Mouse (Mus musculus) myocyte (in vitro differentiated cells): ENCODE results near the gene Olfr1396. TPM values are rescaled to one million over a fixed set of nuclear protein-coding genes. Genes with fewer than 3 reads are reported as not detected.

Experiments used
- H3K27me3 ChIP-seq: one replicate; pipeline ENCODE4 v1.6.1; 2011; ENCODE audit not compliant: control insufficient read depth, insufficient read depth, insufficient read length
- H3K36me3 ChIP-seq: one replicate; pipeline ENCODE4 v1.6.1; 2011; ENCODE audit not compliant: control insufficient read depth, insufficient read depth
- H3K4me2 ChIP-seq: one replicate; pipeline ENCODE4 v1.6.1; 2011; ENCODE audit warnings: low read depth, control low read depth
- H3K4me3 ChIP-seq: one replicate; pipeline ENCODE4 v1.5.1; 2011; ENCODE audit warnings: mild to moderate bottlenecking, control low read depth, moderate library complexity
- H3K79me2 ChIP-seq: one replicate; pipeline ENCODE4 v1.6.1; 2011; ENCODE audit not compliant: control insufficient read depth, insufficient read depth
- H3ac ChIP-seq: one replicate; pipeline ENCODE4 v1.6.1; 2011; ENCODE audit not compliant: control insufficient read depth, insufficient read length
- CEBPB ChIP-seq: IDR thresholded peaks from 2 replicates; pipeline ENCODE4 v1.6.1; 2011; ENCODE audit warnings: mild to moderate bottlenecking, moderate library complexity; ENCODE audit not compliant: poor library complexity, insufficient read depth, severe bottlenecking
- E2F4 ChIP-seq: IDR thresholded peaks from one replicate; pipeline ENCODE4 v1.6.1; 2011; ENCODE audit warnings: mild to moderate bottlenecking, control low read depth, moderate library complexity; ENCODE audit not compliant: insufficient read depth
- MAX ChIP-seq: IDR thresholded peaks from one replicate; pipeline ENCODE4 v1.6.1; 2011; ENCODE audit warnings: low read depth, mild to moderate bottlenecking, control low read depth
- MYOD1 ChIP-seq, 3 experiments: IDR thresholded peaks; one replicate each; pipeline ENCODE4 v1.6.1; 2011; ENCODE audit warnings: control low read depth in 2 of 3, low read depth in 2 of 3, mild to moderate bottlenecking in 2 of 3, moderate library complexity in 1 of 3; ENCODE audit not compliant: insufficient read length in 2 of 3, control insufficient read depth in 1 of 3
- MYOG ChIP-seq, 3 experiments: IDR thresholded peaks; one replicate each; pipeline ENCODE4 v1.6.1; 2011; ENCODE audit warnings: control low read depth in 2 of 3, low read depth in 2 of 3, mild to moderate bottlenecking in 2 of 3; ENCODE audit not compliant: insufficient read length in 2 of 3, control insufficient read depth in 1 of 3, insufficient read depth in 1 of 3
- POLR2A ChIP-seq: IDR thresholded peaks from one replicate; pipeline ENCODE4 v1.6.1; 2011; ENCODE audit warnings: low read depth, mild to moderate bottlenecking, control low read depth, moderate library complexity; ENCODE audit not compliant: insufficient read length
- POLR2AphosphoS2 ChIP-seq: IDR thresholded peaks from one replicate; pipeline ENCODE4 v1.6.1; 2011; ENCODE audit warnings: low read depth, control low read depth; ENCODE audit not compliant: insufficient read length
- REST ChIP-seq: IDR thresholded peaks from one replicate; pipeline ENCODE4 v1.6.1; 2011; ENCODE audit warnings: mild to moderate bottlenecking, control low read depth, moderate library complexity; ENCODE audit not compliant: insufficient read depth, insufficient read length
- SRF ChIP-seq: IDR thresholded peaks from one replicate; pipeline ENCODE4 v1.6.1; 2011; ENCODE audit warnings: low read depth; ENCODE audit not compliant: control insufficient read depth, insufficient read length
- TCF12 ChIP-seq: IDR thresholded peaks from one replicate; pipeline ENCODE4 v1.6.1; 2011; ENCODE audit warnings: mild to moderate bottlenecking, control low read depth; ENCODE audit not compliant: poor library complexity, insufficient read depth, severe bottlenecking
- TCF3 ChIP-seq: IDR thresholded peaks from one replicate; pipeline ENCODE4 v1.6.1; 2011; ENCODE audit warnings: low read depth, control low read depth; ENCODE audit not compliant: insufficient read length
- USF1 ChIP-seq: IDR thresholded peaks from one replicate; pipeline ENCODE4 v1.6.1; 2011; ENCODE audit warnings: low read depth, mild to moderate bottlenecking, control low read depth, moderate library complexity
- polyA plus RNA-seq: library from polyadenylated mRNA; unstranded; fragments of >200 nt; fragmentation: generic; extraction: Trizol; gene quantifications from one replicate; pipeline ENCODE4 v1.2.1, GENCODE M21; 2012; ENCODE audit warnings: missing spikeins

Gene Olfr1396
- polyA plus RNA-seq, 1 experiment = not detected

GRCm38 (mm10) chr11:49086858-49087361, 27.8 kb downstream of the Olfr1396 start:
- Histone ChIP-seq H3K36me3 (no peaks in the 10 kb centered on the region), H3ac (no peak overlapping the region), H3K4me2 (peak overlapping the region; percentile 44), H3K27me3 (no peaks in the 10 kb centered on the region), H3K79me2 (no peaks in the 10 kb centered on the region), H3K4me3 (no peak overlapping the region)
- no peak for TF ChIP-seq SRF
- no peak for TF ChIP-seq E2F4
- no peak for TF ChIP-seq USF1
- no peak for TF ChIP-seq TCF12
- TF ChIP-seq POLR2A = no peak
- no peak for TF ChIP-seq MYOD1 (IDR thresholded peaks at IDR 0.05; ENCODE audit: control insufficient read depth in 1 of 3, insufficient read length in 2 of 3, low read depth in 2 of 3)
- no peak for TF ChIP-seq REST
- TF ChIP-seq MAX = no peak
- TF ChIP-seq POLR2AphosphoS2 = no peak
- no peak for TF ChIP-seq TCF3
- TF ChIP-seq CEBPB = no peak
- no peak for TF ChIP-seq MYOG (IDR thresholded peaks at IDR 0.05; ENCODE audit: control insufficient read depth in 1 of 3, insufficient read depth in 1 of 3, insufficient read length in 2 of 3, low read depth in 2 of 3)

GRCm38 (mm10) chr11:49084875-49085274, 29.8 kb downstream of the Olfr1396 start:
- Histone ChIP-seq H3K36me3 (no peaks in the 10 kb centered on the region), H3K4me2 (peak overlapping the region; percentile 49), H3K79me2 (no peaks in the 10 kb centered on the region), H3ac (no peak overlapping the region), H3K4me3 (no peak overlapping the region), H3K27me3 (no peaks in the 10 kb centered on the region)
- TF ChIP-seq REST = no peak

- no peak for TF ChIP-seq E2F4
- no peak for TF ChIP-seq MYOD1 (IDR thresholded peaks at IDR 0.05; ENCODE audit: control insufficient read depth in 1 of 3, insufficient read length in 2 of 3, low read depth in 2 of 3)
- TF ChIP-seq MYOG (IDR thresholded peaks at IDR 0.05; ENCODE audit: control insufficient read depth in 1 of 3, insufficient read depth in 1 of 3, insufficient read length in 2 of 3, low read depth in 2 of 3) = no peak
- no peak for TF ChIP-seq TCF12
- TF ChIP-seq TCF3 = no peak
- no peak for TF ChIP-seq USF1
- TF ChIP-seq SRF = no peak
- no peak for TF ChIP-seq REST
- no peak for TF ChIP-seq MAX
- no peak for TF ChIP-seq POLR2AphosphoS2
- H3K4me3 ChIP-seq = no peak overlapping the region
These were observed 30.3 kb downstream of the Olfr1396 start for GRCm38 (mm10) chr11:49084385-49084784.

GRCm38 (mm10) chr11:49083808-49084207, 30.9 kb downstream of the Olfr1396 start:
- TF ChIP-seq TCF12 = no peak
- no peak for TF ChIP-seq POLR2AphosphoS2
- no peak for TF ChIP-seq REST
- no peak for TF ChIP-seq CEBPB
- H3K27me3 ChIP-seq = no peaks in the 10 kb centered on the region

More at GRCm38 (mm10) chr11:49084385-49084784, 30.3 kb downstream of the Olfr1396 start:
- no peaks in the 10 kb centered on the region for H3K79me2 ChIP-seq
- H3K36me3 ChIP-seq = no peaks in the 10 kb centered on the region
- peak overlapping the region; percentile 49 for H3K4me2 ChIP-seq
- H3ac ChIP-seq = no peak overlapping the region
- no peaks in the 10 kb centered on the region for H3K27me3 ChIP-seq

GRCm38 (mm10) chr11:49083146-49083545, 31.5 kb downstream of the Olfr1396 start:
- TF ChIP-seq E2F4 (no peak), POLR2A (no peak), REST (no peak), MAX (no peak), CEBPB (no peak), TCF12 (no peak), TCF3 (no peak), POLR2AphosphoS2 (no peak), MYOG (IDR thresholded peaks at IDR 0.05; ENCODE audit: control insufficient read depth in 1 of 3, insufficient read depth in 1 of 3, insufficient read length in 2 of 3, low read depth in 2 of 3) (no peak), MYOD1 (IDR thresholded peaks at IDR 0.05; ENCODE audit: control insufficient read depth in 1 of 3, insufficient read length in 2 of 3, low read depth in 2 of 3) (no peak), USF1 (no peak), SRF (no peak)
- Histone ChIP-seq H3K27me3 (no peaks in the 10 kb centered on the region), H3K36me3 (no peaks in the 10 kb centered on the region), H3K4me3 (no peak overlapping the region), H3K79me2 (no peaks in the 10 kb centered on the region), H3K4me2 (no peak overlapping the region), H3ac (no peak overlapping the region)

More at GRCm38 (mm10) chr11:49083808-49084207, 30.9 kb downstream of the Olfr1396 start:
- H3K4me3 ChIP-seq = no peak overlapping the region
- no peaks in the 10 kb centered on the region for H3K36me3 ChIP-seq
- H3K79me2 ChIP-seq = no peaks in the 10 kb centered on the region
- H3ac ChIP-seq = no peak overlapping the region
- no peak overlapping the region for H3K4me2 ChIP-seq
